Mouse (Mus musculus): ENCODE measurements around the gene Elmo1.

Gene Elmo1

DNA sequence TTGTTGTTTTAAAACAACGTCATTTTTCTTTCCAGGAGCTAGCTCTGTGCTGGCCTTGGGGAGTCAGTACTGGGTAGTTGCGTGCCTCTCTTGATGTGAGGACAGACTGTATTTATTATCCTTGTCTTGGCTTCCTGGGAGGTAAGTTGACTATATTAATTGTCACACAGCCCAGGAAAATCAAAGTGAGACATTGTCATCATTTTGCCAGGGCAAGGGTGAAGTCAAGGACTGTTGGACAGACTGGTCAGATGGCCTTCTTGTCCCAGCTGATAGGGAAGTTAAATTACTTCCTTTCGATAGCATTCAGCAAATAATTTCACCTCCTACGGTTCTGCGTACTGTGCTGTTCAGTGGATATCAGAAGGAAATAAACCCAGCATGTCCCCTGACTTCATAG, 67.1 kb downstream of the Elmo1 start:
- WGBS, result 70% methylated on average over 5 of the region's 5 CpGs

DNA sequence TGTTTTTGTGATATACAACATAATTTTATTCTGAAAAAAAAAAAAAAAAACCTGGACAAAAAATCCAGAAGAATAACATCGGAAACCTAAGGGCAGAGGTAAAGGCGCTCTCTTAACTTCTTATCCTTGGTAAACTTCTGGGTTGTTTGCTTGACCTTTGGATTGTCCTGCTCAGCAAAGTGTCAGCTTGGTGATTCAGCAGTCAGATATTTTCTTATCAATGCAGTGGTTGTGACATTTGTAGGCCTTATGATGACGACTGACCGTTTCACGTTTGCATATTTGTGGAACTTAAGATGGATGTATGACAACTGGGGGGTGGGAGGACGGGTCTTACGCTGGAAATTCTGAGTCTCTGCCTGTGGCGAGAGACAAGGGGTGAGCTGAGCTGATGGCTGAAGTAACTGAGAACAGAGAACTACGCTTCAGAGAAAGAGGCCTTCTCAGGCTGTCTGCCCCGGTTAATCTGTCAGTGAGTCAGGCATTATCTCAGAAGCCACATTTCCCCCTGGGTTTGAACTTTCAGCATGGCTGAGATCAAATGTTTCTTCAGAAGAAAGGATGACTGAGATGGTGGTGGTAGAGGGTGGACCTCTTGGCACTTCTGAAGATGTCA, 73.1 kb downstream of the Elmo1 start:
- 89% methylated on average over 10 of the region's 10 CpGs for WGBS

DNA sequence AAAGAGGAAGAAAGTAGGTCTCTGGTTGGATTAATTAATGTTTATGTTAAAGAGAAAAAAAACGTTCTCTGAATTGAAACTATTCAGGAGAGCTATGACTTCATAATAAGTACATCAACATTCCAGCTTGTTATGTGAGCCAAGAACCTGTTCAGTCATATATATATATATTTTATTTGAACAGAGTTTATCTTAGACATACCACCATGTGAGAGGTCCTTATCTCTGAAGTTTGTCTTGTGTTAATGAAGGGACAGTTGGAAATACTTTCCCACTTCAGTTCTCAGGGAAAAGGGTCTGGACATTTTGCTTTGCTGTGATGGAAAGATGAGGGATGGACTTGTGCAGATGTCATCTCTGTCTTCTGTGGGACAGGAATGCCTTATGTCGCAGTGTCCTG, 74.4 kb downstream of the Elmo1 start:
- WGBS, result 80% methylated on average over 2 of the region's 2 CpGs

DNA sequence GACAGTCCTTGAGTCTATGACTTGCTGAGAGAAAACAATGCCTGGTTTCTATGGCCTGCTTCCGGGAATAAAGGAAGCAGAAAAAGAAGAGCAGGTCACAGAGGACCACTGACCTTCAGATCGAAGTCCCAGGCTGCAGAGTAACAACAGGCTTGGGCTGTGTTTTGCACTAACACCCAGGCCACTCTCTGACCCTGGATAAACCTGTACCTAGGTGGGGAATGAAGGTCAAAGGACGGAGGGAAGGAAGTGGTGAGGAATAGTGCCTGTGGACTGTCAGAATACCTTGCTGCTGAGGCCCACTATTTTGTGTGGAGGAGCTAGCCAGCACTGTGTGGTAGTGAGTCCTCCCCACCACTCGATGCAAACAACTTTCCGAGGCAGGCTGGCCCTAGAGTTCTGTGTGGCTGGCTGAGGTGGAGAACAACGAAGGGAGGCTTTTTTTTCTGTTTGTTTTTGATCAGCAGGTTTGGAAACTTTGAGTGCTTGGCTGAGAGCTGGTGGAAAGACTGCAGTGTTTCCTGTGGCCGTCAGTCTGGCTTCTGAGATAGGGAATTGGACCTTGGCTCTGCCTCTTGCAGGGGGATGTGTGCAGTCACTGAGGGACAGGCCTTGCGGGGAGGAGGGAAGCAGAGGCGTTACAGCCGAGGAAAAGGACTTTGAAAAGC, 83.7 kb downstream of the Elmo1 start:
- WGBS, result 53% methylated on average over 10 of the region's 10 CpGs

DNA sequence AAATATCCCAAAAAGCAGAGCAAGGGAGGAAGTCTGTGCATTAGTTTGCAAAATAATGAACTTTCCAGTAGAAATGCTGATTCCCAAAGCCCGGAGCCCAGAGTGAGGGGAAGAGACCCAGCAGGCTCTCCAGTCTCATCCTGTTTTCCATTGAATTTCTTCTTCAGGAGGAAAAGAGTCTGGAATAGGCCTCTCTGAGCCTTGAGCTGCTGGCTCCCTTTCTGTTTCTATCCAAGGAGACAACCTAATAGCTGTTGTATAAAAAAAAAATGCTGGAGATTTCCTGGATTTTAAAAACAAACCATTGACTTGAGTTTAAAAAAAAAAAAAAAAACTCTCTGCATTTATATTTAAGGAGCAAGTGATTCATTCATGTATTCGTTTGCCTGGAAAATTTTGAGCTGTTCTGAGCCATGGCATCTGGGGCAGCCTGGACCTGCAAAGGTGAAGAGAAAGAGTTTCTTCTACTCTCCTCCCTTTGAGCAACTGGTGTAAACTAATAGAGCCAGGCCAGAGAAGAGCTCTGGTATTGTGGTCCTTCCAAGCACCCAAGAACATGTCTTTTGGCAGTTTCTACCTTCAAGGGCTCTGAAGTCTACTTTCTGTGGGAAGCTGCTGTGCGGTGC, 84.4 kb downstream of the Elmo1 start:
- WGBS, result 45% methylated on average over 3 of the region's 3 CpGs

DNA sequence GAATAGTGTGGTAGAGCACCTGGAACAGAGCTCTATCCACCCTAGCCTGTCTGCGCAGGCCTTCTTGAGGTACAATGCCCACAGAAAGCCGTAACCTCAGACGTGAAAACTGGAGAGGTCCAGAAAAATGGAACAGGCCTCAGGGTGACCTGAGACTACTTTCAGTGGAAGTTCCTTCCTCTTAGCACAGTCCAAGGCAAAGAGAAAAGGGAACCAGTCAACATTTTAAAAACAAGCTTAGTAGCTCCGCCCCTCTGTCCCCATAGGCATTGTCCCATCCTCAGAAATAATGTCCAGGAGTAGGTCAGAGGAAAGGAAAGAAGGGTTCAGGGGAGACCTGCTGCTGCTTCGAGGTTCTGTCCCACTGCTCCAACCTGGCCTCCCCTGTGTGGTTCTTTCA, 90.3 kb downstream of the Elmo1 start:
- 87% methylated on average over 5 of the region's 5 CpGs for WGBS

DNA sequence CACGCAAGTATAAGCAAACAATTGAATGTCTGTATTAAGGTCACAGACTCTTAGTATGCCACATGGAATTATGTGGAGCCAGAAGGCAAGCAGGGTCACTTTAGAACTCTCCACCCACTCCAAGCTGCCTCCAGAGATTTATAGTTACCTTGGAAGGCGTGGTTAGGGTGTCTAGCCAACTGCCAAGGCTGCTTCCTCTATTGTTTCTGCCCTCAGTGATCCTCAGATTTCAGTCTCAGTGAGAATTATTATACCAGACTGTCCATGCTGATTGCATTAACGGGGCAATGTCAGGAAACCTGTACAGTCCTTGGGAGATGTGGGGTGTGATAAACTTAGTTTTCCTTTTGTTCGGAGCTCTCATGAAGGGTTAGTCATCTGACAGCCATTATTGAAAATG, 90.9 kb downstream of the Elmo1 start:
- WGBS, result 76% methylated on average over 4 of the region's 4 CpGs

DNA sequence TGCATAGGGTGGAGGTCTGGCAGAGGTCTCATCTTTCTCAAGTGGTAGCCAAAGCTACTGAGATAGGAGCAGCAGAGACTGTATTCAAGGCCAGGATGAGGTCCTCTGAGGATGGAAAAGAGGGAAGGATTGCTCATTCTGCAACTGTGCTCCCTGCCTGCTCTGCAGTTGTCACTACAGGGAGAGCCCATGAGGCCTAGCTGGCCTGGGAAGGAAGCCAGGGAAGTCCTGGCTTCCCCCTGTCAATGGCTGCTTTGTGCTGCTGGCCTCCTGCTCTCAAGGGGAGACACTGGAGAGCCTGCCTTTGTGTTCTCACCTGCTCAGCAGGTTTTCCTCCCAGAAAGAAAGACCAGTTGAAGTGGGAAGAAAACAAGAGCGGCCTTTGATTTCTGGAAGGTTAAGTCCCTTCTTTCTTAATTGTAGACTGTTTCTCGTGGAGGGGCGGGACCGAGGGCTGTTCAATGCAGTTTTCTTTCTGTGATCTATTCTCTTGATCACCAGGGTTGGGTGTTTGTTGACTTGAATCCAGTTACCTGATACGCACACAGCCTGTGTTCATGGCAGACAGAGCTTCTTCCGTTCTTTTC, 91.9 kb downstream of the Elmo1 start:
- 66% methylated on average over 6 of the region's 6 CpGs for WGBS

DNA sequence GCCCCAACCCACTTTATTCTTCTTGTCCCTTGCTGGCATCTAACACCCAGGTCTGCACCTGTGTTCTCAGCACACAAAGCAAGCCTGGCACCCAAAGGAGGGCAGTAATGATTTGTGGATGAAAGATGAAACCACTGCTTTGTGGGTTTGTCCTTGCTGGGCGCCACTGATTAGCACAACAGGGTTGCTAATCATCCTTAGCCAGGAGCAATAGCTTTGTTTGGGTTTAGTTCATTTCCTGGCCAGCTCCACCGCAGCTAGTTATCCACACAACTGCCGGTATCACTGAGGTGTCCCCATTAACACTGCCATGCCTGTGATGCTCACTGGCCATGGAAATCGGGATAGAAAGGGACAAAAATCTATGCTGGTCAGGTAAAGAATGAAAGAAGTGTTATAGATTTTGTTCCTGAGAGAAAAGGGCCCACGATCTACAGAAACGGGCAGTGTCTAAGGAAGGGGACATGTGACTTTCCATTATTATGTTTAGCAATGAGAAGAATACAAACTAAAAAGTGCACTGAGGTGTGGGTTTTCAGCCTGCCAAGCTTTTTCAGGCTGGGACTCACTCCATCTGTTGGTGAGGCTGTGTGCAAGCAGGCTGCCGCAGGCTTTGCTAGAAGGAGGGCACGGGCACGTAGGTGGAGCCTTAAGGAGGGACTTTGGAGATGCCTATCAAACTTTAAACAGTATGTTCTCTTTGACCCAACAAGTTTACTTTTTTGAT, 93.3 kb downstream of the Elmo1 start:
- 22% methylated on average over 9 of the region's 9 CpGs for WGBS

DNA sequence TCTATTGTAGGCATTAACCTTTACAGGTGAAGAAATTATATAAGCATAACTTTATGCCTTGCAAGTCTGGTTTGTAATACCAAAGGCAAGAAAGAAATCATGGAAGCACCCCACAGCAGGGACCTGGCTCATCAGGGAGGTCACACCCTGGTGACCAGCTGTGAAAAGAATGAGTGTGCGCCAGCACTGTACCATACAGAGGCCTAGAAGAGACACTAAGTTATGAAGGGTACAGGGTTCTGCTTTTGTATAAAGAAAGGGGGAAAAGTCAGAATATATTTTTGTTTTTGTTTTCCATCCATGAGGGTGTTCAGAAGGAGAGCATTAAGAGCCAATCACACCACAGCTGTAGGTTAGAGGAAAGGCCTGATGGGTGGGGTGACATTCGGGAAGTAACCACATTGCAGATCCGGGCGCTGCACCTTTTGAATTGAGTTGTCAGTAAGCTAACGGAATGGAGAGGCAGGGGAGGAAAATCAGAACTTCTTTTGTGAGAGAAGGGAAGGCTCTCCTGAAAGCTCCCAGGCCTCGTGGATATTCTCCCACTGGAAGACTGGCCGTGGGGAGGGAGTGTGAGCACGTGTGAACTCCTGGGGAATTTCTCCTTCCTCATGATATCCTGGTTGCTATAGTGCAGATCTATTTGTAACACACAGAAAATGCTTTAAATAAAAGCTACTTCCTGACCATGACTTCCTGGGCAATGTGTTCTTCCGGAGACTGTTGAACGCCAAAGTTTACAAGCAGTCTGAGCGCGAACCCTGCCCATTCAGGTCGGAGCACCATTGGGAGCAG, 94.0 kb downstream of the Elmo1 start:
- WGBS, result 60% methylated on average over 13 of the region's 13 CpGs

DNA sequence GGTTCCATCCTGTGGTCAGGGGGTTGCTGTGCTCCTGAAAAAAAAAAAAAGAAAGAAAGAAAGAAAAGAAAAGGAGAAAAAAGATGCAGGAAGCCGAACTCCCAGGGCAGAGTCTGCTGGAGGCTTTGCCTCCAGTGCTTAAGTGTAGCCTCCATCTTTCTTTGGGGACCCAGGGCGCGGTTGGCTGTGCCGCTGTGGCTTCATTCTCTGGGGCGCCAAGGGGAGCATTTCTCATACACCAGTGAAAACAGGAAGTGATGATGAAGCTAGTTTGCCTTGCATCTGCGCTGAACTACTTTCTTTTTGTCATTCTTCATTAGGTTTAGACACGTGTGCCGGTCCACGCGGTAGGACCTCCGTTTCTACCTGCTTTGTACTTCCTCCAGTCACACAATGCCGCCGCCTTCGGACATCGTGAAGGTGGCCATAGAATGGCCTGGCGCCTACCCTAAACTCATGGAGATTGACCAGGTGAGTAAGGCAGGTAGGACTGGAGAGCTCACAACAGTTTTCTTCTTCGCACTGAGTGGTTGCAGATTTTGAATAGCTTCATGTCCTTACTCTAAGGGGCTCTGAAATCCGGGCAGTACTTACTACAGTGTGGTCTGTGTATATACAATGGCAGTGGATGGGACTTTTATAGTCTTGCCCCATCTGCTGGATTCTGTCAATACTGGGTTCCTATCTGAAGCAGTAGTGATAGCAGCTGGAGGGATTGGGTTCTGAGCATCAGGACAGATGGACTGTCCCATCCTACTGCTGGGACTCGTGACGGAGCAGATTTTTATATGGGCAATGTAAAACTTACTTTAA, 94.8 kb downstream of the Elmo1 start:
- WGBS, result 82% methylated on average over 20 of the region's 20 CpGs

DNA sequence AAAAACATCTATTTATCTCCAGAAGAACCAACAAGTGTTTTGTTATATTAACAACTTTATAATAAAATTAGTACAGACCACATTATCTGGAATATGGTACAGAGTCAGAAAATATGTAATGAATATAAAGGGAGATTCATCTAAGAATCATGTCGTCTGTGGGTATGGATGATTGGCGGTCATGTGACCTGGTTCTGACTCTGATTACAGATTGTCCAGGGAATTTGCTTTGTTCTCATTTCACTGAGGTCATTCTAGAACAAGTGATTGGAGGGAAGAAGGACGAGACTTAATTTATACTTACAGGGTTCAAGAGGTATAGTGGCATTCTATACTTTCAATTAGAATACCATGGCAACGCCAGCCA, 95.4 kb downstream of the Elmo1 start:
- WGBS, result 90% methylated on average over 4 of the region's 4 CpGs

DNA sequence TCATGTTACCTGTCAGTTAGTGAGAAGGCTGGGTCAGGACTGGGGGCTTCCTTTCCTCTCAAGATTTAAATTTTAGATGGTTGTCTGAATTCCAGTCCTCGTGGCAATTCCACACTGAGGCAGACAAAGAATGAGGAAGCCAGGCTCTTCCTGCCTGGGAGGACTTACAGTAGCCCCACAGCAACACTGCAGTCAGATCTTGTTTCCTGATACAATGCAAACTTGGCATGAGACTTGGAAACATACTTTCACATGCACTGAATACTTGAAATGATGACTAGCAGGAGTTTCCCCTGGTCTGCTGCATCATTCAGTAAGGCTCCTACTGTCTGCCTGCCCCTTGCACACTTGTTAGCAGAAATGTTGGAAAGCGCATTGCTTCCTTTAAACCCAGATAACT, 97.3 kb downstream of the Elmo1 start:
- WGBS, result 78% methylated on average over 2 of the region's 2 CpGs

DNA sequence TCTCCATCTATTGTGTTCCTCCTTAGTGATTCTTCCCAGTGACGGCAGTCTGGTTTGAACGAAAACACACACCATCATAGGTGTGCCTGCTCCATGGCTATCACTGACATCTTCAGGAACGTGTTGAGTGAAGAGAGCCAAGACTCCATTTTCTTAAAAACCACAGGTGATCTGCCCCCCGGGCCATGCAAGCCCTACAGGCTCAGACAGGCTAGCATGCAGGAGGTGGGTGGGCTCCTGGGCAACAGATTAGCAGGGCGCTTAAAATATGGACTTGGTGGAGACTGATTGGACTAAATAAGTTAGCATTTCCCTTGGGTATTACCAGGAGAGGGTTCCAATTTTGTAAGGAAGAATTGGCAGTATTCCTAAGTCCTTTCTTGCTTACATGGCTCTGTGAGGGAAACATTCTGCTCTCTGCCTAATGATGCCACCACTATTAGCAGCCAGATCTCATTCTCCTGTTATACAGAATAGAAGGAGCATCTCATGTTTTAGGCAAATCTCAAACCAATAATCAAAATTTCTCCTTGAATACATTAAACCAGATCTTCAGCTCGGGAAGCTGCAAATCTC, 101.7 kb downstream of the Elmo1 start:
- WGBS, result 84% methylated on average over 6 of the region's 6 CpGs

DNA sequence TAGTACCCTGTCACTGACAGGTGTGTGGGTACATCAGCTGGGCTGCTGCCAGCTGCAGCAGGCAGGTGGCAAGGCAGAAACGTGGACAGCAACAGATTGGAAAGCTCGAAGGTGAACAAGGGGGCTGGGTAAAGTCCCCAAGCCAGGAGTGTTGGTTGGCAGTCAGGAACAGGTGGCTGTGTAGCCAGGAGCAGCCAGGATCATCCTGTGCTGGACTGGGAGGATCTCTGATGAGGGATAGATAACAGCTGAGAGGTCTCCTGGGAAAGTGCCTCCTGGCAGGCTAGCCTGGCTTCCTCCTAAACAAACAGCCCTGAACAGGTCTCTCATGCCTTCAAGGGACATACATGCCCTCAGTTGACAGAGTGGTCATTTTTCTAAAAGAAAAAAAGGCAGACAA, 110.2 kb downstream of the Elmo1 start:
- 70% methylated on average over 2 of the region's 2 CpGs for WGBS

DNA sequence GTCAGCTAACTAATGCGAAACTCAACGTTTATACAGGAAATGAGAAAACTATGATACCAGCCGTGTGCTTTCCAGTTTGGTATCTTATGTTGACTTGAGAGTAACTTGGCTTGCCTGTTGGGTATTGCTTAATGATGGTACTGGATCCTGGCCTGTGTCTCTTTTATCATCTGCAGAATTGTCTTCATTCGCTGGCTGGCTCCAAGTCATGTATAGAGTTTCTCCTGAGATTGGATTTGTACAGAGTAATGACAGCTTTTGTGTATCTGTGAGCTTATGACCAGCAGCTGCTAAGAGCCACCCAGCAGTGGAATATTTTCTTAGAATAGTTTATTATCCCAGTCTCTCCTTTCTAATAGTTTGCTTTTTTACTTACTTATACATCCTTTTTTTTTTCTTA, 112.2 kb downstream of the Elmo1 start:
- 94% methylated on average over 4 of the region's 4 CpGs for WGBS

DNA sequence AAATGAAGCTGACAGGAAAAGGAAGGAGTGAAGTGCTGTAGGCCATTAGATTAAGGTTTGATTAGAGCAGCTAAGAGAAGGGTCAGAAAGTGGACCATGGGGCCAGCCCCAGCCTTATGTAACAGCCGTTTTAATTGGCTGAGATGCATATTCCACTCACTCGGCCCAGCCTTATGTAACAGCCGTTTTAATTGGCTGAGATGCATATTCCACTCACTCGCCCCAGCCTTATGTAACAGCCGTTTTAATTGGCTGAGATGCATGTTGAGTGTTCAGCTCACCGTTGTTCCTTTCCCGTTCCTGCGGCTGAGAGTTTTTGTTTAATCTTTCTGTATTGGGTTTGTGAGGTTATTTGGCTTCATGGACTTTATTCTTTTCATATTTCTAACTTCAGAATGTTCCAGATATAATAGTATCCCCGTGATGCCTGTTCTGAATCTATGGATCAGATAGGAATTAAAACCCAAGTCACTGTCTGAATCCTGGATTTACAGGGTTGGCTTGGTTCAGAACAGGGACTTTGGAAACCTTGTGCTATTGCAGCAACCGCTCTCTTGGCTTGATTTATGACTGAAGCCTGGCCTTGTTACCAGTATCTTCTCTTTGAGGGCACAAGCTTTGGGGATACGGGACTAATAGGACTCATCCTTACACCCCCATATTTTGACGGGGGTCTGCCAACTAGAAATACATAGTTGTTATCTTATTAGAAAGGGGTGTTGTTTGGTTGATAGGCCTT, 114.8 kb downstream of the Elmo1 start:
- whole genome bisulfite sequencing, result 55% methylated on average over 12 of the region's 12 CpGs

DNA sequence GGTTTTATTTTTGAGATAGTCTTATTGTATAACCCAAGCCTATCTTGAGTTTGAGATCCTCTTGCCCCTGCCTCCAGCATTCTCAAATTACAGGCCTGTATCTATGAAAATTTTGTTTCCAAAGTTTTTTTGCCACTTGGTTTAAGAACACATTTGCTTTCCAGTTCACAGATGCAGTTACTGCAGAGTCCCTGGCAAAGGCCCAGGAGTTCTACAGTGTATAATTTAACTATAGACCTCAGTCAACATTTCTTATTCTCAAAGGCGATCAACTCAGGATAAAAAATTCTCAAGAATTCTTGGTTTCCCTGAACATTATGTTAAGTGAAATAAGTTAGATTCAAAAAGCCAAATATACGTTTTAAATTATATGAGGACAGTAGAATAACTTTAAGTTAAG, 115.3 kb downstream of the Elmo1 start:
- WGBS, result 59% methylated on average over 2 of the region's 2 CpGs

DNA sequence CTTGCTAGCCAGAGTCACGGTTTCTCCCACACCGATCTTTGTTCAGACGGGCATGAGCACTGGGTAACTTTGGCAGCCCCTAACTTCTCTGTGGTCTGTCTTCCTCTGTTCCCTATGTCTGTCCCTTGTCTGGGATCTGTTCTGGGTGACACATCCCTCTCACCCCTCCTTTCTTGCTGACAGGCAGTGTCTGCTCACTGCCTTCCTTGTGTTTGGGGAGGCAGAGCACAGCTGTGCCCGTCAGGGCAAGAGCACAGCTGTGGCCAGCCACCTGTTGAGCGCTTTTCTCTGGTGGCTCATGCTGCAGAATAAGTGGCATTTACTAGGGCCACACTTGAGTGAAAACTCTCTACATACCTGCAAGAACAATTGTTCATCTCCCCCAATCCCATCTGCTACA, 116.7 kb downstream of the Elmo1 start:
- 68% methylated on average over 5 of the region's 5 CpGs for WGBS

Data from cerebral cortex, adult 2 months (tissue).